Mouse (Mus musculus): Measurements from ENCODE around the gene Erc2. TPM values are rescaled to one million over a fixed set of nuclear protein-coding genes. Genes with fewer than 3 reads are reported as not detected.

Erc2 gene
- polyA plus RNA-seq, 1 experiment, result not detected

DNA sequence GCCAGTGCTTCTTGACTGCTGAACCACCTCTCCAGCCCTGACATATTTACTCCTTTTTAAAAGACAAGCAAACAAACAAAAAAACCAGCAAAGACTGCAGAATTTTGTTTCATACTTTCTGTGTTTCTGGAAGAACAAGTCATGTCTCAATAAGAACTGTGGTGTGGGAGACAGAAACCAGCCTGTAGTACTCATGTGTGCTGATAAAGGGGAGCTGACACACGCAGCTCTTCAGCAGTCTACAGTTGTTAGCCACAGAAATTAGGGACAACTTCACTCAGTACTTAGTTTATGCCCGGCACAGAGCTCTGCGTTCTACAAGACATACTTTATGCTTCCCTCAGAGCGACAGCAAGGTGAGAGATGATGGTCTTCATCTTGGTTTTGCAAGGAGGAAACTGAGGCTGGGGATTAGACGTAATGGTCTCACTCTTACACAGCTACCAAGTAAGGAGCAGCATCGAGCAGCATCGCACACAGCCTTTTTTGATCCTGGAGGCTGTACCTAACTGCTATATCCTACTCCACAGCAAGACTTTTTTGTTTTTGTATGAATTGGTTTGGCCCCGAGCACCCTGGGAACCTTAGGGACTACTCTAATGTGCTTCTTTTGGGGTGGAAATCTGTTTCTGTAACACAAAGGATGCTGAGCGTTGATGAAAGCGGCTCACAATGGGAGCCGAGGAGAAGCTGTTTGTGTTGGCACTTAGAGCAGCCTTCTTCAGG is 435.1 kb downstream of the Erc2 start:
- Histone ChIP-seq H3K27ac (replicated peaks; ENCODE audit: low read depth, low read length) (no peak overlapping the region), H3K4me3 (ENCODE audit: insufficient read depth, low read depth, low read length) (no peak overlapping the region), H3K4me1 (ENCODE audit: control insufficient read depth, insufficient read depth, insufficient read length, low read length) (no peaks in the 10 kb centered on the region)

DNA sequence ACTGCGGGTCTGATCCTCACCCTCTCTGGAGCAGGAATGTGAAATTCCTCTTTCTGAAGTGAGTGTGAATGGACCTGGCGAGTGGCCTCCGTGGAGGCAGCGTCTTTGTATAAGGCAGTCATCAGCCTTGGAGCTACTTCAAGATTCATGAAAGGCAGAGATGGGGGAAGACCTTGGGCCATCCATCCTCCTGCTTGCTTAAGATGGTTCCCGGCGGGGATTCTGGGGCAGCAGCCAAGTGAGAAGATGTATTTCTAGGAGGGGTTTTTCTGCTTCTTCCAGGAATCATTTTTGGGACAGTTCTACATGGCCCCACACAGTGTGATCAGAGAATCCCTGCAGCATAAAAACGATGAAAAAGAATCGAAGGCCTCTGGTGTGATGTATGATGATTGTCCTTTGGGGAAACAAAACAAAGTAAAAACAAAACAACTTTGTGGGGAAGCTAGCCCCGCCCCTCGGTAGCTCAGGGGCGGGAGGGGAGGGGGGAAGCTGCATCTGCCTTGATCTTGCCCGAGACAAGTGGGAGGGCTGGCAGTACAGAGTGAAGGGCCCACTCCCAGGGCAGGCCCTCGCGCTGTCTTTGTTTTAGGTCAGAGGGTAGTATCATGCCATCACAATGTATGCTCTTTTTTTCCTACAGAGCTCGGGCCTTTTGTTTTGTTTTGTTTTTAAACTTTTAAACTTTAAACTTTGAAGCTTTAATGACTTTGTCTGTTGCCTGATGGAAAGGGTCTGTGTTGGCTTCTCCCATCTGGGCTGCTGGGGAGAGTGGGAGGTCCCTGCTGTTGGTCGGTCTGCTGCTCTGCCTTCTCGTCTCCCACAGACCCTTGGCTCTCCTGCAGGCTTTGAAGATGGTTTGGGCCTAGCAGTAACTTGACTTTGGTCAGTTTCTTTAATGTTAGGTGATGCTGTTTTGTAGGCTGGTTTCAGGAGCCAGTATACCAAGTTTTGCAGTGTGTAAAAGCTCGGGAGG is 435.9 kb downstream of the Erc2 start:
- H3K4me1 ChIP-seq (ENCODE audit: control insufficient read depth, insufficient read depth, insufficient read length, low read length), result no peaks in the 10 kb centered on the region
- H3K4me3 ChIP-seq (ENCODE audit: insufficient read depth, low read depth, low read length), result no peak overlapping the region
- H3K27ac ChIP-seq (replicated peaks; ENCODE audit: low read depth, low read length), result no peak overlapping the region

DNA sequence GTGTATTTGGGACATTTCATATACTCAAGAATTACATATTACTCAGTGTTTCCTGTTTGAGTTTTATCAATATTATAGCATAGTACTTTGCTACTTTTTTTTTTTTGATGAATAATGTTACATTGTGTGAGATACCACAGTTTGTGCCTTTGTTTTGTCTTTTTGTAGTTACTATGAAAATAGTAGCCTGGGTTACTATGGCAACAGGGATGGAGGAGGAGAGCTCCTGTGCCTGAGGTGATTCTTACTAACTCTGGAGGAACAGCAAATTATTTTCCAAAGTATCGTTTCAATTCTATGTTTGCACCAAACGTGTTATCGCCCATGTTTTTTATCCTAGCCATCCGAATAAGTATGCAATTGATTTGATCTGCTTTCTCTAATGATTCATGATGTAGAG is 438.7 kb downstream of the Erc2 start:
- H3K4me1 ChIP-seq (ENCODE audit: control insufficient read depth, insufficient read depth, insufficient read length, low read length), result no peaks in the 10 kb centered on the region
- H3K4me3 ChIP-seq (ENCODE audit: insufficient read depth, low read depth, low read length), result no peak overlapping the region
- no peak overlapping the region for H3K27ac ChIP-seq (replicated peaks; ENCODE audit: low read depth, low read length)

DNA sequence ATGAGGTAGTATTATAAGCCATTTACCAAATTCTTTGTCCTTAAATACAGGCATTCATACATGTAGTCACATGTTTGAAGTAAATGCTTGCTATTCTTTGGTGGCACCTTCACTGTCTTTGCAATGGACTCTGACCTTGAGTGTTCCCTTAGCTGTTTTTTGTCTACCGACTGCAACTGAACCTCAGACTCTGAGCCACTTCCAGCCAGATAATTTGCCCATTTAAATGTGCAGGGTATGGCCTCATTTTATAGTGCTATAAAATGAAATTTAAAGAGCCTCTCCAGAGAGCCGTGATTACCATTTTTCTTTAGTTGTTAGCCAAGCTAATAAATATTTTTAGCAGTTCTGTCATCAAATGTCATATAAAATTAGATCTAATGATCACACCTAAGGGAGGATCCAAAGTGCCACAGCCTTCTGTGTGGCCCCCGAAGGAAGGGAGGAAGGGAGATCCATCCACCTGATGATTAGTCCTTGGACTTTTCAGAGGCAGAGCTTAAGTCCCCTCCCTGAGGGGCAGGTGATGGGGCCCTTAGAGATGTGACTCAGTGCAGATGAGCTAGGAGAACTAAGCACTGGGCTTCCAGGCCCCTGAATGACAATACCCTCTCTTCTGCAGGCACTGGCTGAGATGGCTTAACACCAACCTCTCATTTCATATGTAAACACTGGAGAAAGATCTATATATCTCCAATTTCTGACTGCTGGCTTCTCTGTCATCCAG is 439.6 kb downstream of the Erc2 start:
- H3K4me3 ChIP-seq (ENCODE audit: insufficient read depth, low read depth, low read length), result no peak overlapping the region

DNA sequence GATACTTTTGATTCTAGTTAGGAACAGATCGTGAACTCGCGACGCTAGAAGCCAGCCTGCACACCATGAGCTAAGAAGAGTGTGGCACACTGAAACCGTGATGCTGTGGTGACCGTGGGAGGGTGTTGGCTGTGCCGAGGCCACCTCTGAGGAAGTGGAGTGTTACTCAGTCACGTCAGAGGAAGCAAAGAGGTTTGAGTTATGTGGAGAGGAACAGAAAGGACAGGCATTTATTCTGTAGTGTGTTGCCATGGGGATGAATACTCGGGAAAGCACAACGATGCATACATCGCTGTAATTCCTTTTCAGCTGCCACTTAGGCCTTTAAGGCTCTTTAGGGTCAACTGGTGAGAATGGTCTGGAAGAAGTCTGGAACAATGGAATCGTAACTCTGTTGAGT is 445.8 kb downstream of the Erc2 start:
- Histone ChIP-seq H3K4me3 (ENCODE audit: insufficient read depth, low read depth, low read length) (no peak overlapping the region), H3K27ac (replicated peaks; ENCODE audit: low read depth, low read length) (no peak overlapping the region), H3K4me1 (ENCODE audit: control insufficient read depth, insufficient read depth, insufficient read length, low read length) (no peaks in the 10 kb centered on the region)

More for the DNA sequence above, 439.6 kb downstream of the Erc2 start:
- H3K27ac ChIP-seq (replicated peaks; ENCODE audit: low read depth, low read length), result no peak overlapping the region
- H3K4me1 ChIP-seq (ENCODE audit: control insufficient read depth, insufficient read depth, insufficient read length, low read length), result no peaks in the 10 kb centered on the region

DNA sequence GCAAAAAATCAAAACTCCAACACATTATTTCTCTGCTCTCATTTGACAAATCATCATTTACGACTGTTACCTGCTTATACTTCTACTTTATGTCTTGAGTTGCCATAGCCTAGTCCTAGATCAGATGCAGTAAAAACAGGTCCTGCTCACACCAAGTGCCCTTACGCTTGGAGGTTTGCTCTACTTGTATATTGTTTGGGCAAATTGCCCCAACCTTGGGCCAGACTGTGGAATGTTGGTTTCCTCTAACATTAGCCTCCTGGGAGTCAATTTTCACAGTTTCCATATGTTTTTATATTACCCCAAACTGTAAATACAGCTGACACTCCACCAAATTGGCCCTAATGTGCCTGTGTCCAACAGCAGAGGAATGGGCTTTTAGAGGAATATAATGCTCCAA is 447.6 kb downstream of the Erc2 start:
- no peaks in the 10 kb centered on the region for H3K4me1 ChIP-seq (ENCODE audit: control insufficient read depth, insufficient read depth, insufficient read length, low read length)
- H3K4me3 ChIP-seq (ENCODE audit: insufficient read depth, low read depth, low read length), result no peak overlapping the region

DNA sequence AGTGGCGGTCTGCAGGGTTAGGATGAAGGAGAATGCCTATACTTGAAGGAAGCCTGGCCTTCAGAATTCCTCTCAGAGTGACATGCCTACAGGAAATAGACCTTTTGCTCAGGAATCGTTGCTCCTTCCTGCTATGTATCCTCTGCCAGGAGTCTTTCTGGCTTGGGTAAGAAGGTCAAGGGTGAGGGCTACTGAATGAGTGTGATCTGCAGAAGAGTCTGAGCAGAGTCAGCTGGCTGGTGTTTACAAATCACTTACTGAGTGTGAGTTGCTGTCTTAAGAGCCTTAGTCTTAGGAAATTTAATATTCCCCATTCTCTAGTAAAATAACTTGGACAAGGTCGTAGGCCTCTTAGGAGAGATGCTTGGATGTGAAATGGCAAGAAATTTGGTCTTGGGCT is 450.3 kb downstream of the Erc2 start:
- Histone ChIP-seq H3K4me3 (ENCODE audit: insufficient read depth, low read depth, low read length) (no peak overlapping the region), H3K27ac (replicated peaks; ENCODE audit: low read depth, low read length) (no peak overlapping the region), H3K4me1 (ENCODE audit: control insufficient read depth, insufficient read depth, insufficient read length, low read length) (no peaks in the 10 kb centered on the region)

More for the DNA sequence above, 447.6 kb downstream of the Erc2 start:
- H3K27ac ChIP-seq (replicated peaks; ENCODE audit: low read depth, low read length), result no peak overlapping the region

DNA sequence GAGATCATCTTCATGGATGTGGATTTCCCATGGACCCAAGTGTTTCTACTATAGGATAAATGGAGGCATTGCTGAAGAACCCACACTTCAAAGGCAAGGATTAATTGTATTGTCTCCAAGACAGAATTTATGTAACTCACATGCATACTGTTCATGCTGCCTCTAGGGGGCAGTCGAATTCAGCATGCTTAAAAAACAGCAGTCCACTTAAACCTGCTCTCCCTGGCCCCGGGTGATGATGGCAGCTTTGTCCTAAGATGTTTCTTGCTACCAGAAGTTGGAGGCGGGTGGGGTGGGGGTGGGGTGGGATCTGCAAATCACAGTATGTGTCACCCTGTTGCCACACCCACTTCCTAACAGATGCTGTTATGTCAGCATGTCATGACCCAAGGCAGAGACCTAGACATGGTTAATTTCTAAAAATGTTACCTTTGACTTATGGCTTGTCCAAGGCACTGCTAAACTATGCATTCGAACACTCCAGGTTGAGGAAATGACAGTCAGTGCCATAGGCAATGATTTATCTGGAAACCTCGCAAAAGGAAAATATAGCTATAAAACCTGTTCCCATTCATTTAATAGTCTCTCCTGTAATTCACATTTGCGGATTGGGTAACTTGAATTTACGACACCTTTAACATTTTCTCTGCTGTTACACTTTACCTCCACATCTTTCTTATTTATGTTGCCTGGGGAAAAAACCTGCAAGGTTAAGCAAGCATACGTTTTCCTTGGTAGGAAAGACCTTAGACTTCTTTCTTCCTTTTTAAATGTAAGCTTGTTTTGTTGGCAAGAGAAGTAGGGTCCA is 467.6 kb downstream of the Erc2 start:
- no peak overlapping the region for H3K27ac ChIP-seq (replicated peaks; ENCODE audit: low read depth, low read length)
- no peak overlapping the region for H3K4me3 ChIP-seq (ENCODE audit: insufficient read depth, low read depth, low read length)
- H3K4me1 ChIP-seq (ENCODE audit: control insufficient read depth, insufficient read depth, insufficient read length, low read length), result no peaks in the 10 kb centered on the region

DNA sequence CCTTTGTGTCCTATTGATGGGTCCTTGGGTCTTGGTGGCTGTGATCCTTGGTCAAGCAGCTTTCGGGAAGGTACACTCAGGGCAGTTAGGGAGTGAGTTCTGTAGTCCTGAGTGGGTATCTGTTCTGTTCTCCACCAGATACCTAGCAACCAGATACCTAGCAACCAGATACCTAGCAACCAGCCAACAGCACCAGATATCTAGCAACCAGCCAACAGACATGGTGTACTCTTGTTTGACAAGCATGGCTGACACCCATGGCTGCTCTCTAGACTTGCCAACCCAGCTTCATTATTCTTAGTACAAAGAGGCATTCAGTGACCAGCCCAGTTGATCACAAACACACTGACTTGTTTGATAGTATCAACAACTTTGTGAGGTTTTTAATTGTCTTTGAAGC is 469.1 kb downstream of the Erc2 start:
- Histone ChIP-seq H3K4me1 (ENCODE audit: control insufficient read depth, insufficient read depth, insufficient read length, low read length) (no peaks in the 10 kb centered on the region), H3K27ac (replicated peaks; ENCODE audit: low read depth, low read length) (no peak overlapping the region), H3K4me3 (ENCODE audit: insufficient read depth, low read depth, low read length) (no peak overlapping the region)

DNA sequence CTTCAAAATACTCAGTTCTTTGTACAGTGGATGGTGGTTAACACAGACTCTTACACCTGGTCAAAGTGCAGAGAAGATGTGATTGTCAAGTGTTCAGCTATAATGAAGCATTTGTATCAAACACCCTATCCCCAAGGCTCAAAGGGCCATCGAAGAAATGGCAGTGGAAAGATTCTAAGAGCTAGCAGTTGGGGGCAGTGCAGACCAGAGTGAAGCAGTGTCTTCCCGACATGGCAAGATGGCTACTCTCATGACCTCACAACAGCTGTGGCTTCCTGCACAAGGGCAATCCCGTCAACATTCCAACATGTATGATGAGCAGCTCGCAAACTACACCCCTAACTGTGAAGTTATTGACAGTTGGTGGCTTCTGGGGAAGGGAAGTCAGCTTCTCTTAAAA is 471.0 kb downstream of the Erc2 start:
- H3K4me3 ChIP-seq (ENCODE audit: insufficient read depth, low read depth, low read length), result no peak overlapping the region
- H3K27ac ChIP-seq (replicated peaks; ENCODE audit: low read depth, low read length), result no peak overlapping the region
- no peaks in the 10 kb centered on the region for H3K4me1 ChIP-seq (ENCODE audit: control insufficient read depth, insufficient read depth, insufficient read length, low read length)

DNA sequence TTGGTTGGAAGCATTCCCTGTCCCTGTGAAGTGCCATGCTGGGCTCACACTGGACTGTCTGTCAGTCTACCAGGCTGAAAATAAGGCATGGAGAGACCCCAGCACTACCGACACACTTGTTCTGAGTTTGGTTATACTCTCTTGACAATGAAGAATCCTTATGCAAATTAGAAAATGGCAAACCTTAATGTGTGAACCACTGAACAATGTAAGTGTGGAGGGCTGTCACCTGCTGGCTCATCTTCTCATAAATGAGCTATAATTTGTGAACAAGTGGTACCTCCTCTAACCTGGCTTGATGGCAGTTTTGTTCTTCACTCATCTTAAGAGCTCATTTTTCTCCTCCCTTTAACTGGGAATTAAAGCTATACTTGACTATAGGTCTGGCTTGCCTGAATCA is 471.7 kb downstream of the Erc2 start:
- H3K4me3 ChIP-seq (ENCODE audit: insufficient read depth, low read depth, low read length), result no peak overlapping the region
- H3K27ac ChIP-seq (replicated peaks; ENCODE audit: low read depth, low read length), result no peak overlapping the region
- H3K4me1 ChIP-seq (ENCODE audit: control insufficient read depth, insufficient read depth, insufficient read length, low read length), result no peaks in the 10 kb centered on the region

DNA sequence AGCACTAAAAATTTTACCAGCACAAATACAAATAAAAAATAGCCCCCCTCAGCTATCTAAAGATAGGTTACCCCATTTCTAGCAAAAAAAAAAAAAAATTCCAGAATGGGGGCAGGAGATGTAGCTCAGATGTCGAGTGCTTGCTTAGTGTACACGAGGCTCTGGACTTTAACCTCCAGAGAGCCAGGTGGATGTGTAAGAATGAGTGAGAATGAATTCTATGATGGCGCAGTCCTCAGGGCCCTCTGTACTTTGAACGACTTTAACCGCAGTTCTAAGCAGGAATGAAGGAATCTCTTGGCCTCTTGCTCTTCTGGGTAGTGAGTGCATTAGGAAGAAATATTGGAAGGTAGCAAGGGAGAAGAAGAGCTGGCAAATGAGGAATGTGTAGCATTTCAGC is 476.9 kb downstream of the Erc2 start:
- Histone ChIP-seq H3K4me1 (ENCODE audit: control insufficient read depth, insufficient read depth, insufficient read length, low read length) (no peaks in the 10 kb centered on the region), H3K4me3 (ENCODE audit: insufficient read depth, low read depth, low read length) (no peak overlapping the region), H3K27ac (replicated peaks; ENCODE audit: low read depth, low read length) (no peak overlapping the region)

DNA sequence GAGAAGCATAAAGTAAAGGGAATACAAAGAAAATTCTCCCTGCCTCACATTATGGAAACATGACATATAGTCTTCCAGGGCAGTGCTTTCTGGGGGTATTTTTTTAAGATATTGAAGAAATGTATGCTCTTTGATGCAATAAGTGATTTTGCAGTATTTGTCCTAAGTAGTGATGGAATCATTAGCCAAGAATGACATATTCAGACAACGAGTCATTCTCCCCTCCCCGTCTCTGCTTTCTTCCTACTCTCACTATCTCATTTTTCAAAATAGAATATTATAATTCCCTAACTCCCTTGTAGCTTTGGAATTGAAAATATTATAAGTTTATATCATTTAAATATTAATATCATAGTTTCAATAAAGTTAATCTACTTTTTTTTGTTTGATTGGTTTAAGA is 490.9 kb downstream of the Erc2 start:
- Histone ChIP-seq H3K4me1 (ENCODE audit: control insufficient read depth, insufficient read depth, insufficient read length, low read length) (no peaks in the 10 kb centered on the region), H3K27ac (replicated peaks; ENCODE audit: low read depth, low read length) (no peak overlapping the region)

DNA sequence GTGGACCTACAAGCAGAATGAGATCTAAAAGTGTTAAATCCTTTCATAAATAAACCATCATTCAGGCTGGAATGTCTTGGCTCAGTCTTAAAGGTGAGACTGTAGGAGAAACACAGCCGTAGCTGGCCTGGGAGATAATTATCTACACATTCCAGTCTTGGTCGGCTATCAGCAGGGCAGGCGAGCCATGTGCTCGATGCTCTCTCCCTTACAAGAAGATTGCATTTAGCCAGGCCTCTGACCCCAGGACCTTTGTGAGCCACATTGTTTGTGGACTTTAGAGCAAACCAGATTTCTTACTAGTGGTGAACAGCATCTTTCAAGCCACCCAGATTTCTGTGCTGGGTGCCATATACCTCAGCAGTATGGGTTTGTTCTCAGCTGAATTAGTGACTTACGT is 498.6 kb downstream of the Erc2 start:
- no peaks in the 10 kb centered on the region for H3K4me1 ChIP-seq (ENCODE audit: control insufficient read depth, insufficient read depth, insufficient read length, low read length)
- no peak overlapping the region for H3K27ac ChIP-seq (replicated peaks; ENCODE audit: low read depth, low read length)
- no peak overlapping the region for H3K4me3 ChIP-seq (ENCODE audit: insufficient read depth, low read depth, low read length)

More for the DNA sequence above, 490.9 kb downstream of the Erc2 start:
- no peak overlapping the region for H3K4me3 ChIP-seq (ENCODE audit: insufficient read depth, low read depth, low read length)
